Mouse (Mus musculus) hindbrain, embryonic 10.5 days (tissue): ENCODE data around the gene Zbed5. TPM values are rescaled to one million over a fixed set of nuclear protein-coding genes. Genes with fewer than 3 reads are reported as not detected.
"Not testable (repeated sequence)": the region's sequence is repeated elsewhere in the genome, so short reads cannot be mapped to it uniquely, and the experiment has no call there.

Source experiments
- DNase-seq: peaks from one replicate; pipeline ENCODE4 v3.0.0-alpha.2; 2017; ENCODE audit warnings: low spot score
- H3K27ac ChIP-seq: fragments of 300-500 bp; sonication (generic); 2 replicates; pipeline ENCODE4 v1.5.1; 2016; ENCODE audit warnings: mild to moderate bottlenecking, moderate library complexity
- H3K27me3 ChIP-seq: fragments of 300-500 bp; sonication (generic); 2 replicates; pipeline ENCODE4 v1.6.1; 2016; ENCODE audit warnings: mild to moderate bottlenecking; ENCODE audit not compliant: poor library complexity, insufficient read depth, severe bottlenecking
- H3K36me3 ChIP-seq: fragments of 300-500 bp; sonication (generic); 2 replicates; pipeline ENCODE4 v1.6.1; 2016; ENCODE audit warnings: mild to moderate bottlenecking, moderate library complexity
- H3K4me1 ChIP-seq: fragments of 300-500 bp; sonication (generic); replicated peaks from 2 replicates; pipeline ENCODE4 v1.6.1; 2016; ENCODE audit warnings: mild to moderate bottlenecking
- H3K4me3 ChIP-seq: fragments of 300-500 bp; sonication (generic); 2 replicates; pipeline ENCODE4 v1.5.1; 2016; ENCODE audit warnings: mild to moderate bottlenecking, moderate library complexity
- H3K9me3 ChIP-seq: fragments of 300-500 bp; sonication (generic); 2 replicates; pipeline ENCODE4 v1.6.1; 2016; ENCODE audit warnings: mild to moderate bottlenecking, moderate library complexity
- WGBS: fragments of 180-500 bp; shearing (Covaris S2); methylation state at CpG from one replicate; pipeline ENCODE4 v1.1.7; 2016; 5-methylcytosine and 5-hydroxymethylcytosine counted together
- polyA plus RNA-seq: library from polyadenylated mRNA; unstranded; fragments of >200 nt; fragmentation: Nextera tagmentation; extraction: Ambion mirVana; gene quantifications from 2 replicates; pipeline ENCODE4 v1.2.1, GENCODE M21; 2016

Zbed5 gene
- polyA plus RNA-seq, 1 experiment from 2014 or later, result 6.7 TPM

GRCm38 (mm10) chr5:129877731-129878455, 17.6 kb upstream of the Zbed5 start:
- Histone ChIP-seq H3K27ac (no peak overlapping the region), H3K36me3 (peaks cover 32% of the 10 kb centered on the region), H3K27me3 (no peaks in the 10 kb centered on the region), H3K4me3 (no peak overlapping the region), H3K4me1 (no peaks in the 10 kb centered on the region), H3K9me3 (no peaks in the 10 kb centered on the region)
- 75% methylated on average over 9 of the region's 9 CpGs for WGBS
- no peak for DNase-seq

GRCm38 (mm10) chr5:129878946-129879345, 16.6 kb upstream of the Zbed5 start:
- Histone ChIP-seq H3K9me3 (no peaks in the 10 kb centered on the region), H3K4me1 (no peaks in the 10 kb centered on the region), H3K27ac (no peak overlapping the region), H3K36me3 (peaks cover 40% of the 10 kb centered on the region), H3K27me3 (no peaks in the 10 kb centered on the region), H3K4me3 (no peak overlapping the region)
- peak; percentile 21 for DNase-seq
- 58% methylated on average over 2 of the region's 2 CpGs for WGBS

DNA sequence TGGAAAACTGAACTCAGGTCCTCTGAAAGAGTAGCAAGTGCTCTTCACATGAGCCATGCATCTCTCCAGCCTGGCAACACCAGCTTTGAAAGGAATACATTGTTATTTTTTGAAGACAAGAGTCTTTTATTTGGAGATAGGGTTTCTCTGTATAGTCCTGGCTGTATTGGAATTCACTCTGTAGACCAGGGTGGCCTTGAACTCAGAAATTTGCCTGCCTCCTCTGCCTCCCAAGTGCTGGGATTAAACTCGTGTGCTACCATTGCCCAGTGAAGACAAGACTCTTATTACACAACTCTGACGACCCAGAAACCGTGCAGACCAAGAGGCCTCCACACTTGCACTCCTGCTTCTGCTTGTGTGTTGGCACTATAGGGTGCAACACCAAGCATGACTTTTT, 15.6 kb upstream of the Zbed5 start:
- no peak for DNase-seq
- H3K4me3 ChIP-seq, result no peak overlapping the region
- H3K27ac ChIP-seq, result no peak overlapping the region
- no peaks in the 10 kb centered on the region for H3K9me3 ChIP-seq
- H3K4me1 ChIP-seq, result no peaks in the 10 kb centered on the region
- 65% methylated on average over 3 of the region's 3 CpGs for WGBS
- H3K27me3 ChIP-seq, result no peaks in the 10 kb centered on the region
- H3K36me3 ChIP-seq, result peaks cover 50% of the 10 kb centered on the region

- no peaks in the 10 kb centered on the region for H3K27me3 ChIP-seq
- 51% methylated on average over 10 of the region's 10 CpGs for WGBS
- peak; percentile 7 for DNase-seq
- H3K4me1 ChIP-seq, result peaks cover 14% of the 10 kb centered on the region
- H3K4me3 ChIP-seq, result peak overlapping the region; percentile 93
- H3K36me3 ChIP-seq, result peaks cover 40% of the 10 kb centered on the region
- H3K27ac ChIP-seq, result peak overlapping the region; percentile 96
- H3K9me3 ChIP-seq, result no peaks in the 10 kb centered on the region
These were observed 9.3 kb upstream of the Zbed5 start for GRCm38 (mm10) chr5:129886271-129886670.

DNA sequence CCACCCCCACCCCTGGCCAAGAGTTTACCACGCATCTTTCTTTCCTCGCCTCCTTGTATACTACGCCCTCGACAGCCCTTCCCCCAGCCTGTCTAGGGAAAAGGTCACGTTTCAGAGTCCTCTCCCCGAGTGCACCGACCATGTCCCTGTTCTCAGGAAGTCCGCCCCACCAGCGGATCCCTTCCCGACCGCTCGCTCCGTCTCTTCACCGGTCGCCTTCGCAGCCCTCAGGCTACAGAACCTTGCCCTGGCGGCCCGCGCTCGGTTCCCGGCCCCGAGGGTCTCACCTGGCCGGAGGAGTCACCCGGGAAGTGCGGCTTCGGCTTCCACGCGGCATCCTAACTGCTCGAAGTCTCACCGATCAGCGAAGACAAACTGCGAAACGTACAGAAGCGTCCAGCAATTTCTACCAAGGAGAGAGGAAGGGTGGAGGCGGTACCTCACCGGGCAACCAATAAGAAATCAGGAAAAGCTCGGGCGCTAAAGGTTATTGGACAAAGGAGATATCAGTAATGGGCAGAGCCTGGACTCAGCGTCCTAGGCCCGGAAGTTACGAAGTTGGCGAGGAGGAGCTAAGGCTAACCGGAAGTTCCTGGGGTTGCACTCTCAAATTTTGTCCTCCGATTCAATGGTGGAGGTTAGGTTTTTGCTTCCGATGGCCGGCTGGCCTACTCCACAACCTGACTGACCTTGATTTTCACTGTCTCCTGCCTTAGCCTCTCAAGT, 8.4 kb upstream of the Zbed5 start, which contains the start of gene Chchd2:
Gene Chchd2, minus strand, starts transcription at position 560 of the 726 bp plus-strand sequence.
- Histone ChIP-seq H3K4me1 (peaks cover 14% of the 10 kb centered on the region), H3K36me3 (peaks cover 31% of the 10 kb centered on the region), H3K27me3 (no peaks in the 10 kb centered on the region), H3K9me3 (no peaks in the 10 kb centered on the region), H3K27ac (peak within 1 kb of the TSS; percentile 96), H3K4me3 (peak within 1 kb of the TSS; percentile 93)
- peak; percentile 94 for DNase-seq
- WGBS, result under 1% methylated on average over 46 of the region's 46 CpGs

GRCm38 (mm10) chr5:129890390-129890789, 5.1 kb upstream of the Zbed5 start:
- not testable (repeated sequence) for H3K4me3 ChIP-seq, H3K36me3 ChIP-seq, H3K27me3 ChIP-seq, H3K27ac ChIP-seq, H3K9me3 ChIP-seq, DNase-seq
- H3K4me1 ChIP-seq, result peaks cover 15% of the 10 kb centered on the region
- 69% methylated on average over 7 of the region's 7 CpGs for WGBS

GRCm38 (mm10) chr5:129898449-129898848, 2.9 kb downstream of the Zbed5 start, which contains the start of gene Phkg1:
Phkg1 (minus strand) TSS chr5:129898549.
- H3K36me3 ChIP-seq, result peaks cover 10% of the 10 kb centered on the region
- whole genome bisulfite sequencing, result 95% methylated on average over 1 of the region's 1 CpGs

DNA sequence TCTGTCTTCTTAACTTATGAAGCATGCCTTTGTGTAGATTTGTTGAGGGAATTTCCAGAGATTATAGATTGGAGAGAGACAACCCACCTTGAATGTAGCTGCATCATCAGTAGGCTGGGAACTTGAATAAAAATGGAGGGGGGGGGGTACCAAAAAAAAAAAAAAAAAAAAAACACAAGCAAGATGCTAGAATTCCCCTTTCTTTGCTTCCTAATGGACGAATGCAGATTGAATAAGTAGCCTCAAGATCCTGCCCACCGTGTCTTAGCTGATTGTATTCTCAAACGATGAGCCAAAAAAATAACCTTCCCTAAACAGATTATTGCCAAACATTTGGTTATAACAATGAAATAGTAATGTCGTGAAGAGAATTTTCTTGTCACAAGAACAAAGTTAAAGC, 12.3 kb downstream of the Zbed5 start:
- Histone ChIP-seq H3K27me3 (peaks cover 13% of the 10 kb centered on the region), H3K27ac (peak overlapping the region; percentile 94), H3K4me3 (peak overlapping the region; percentile 75), H3K9me3 (no peaks in the 10 kb centered on the region), H3K36me3 (no peaks in the 10 kb centered on the region), H3K4me1 (peaks cover 11% of the 10 kb centered on the region)
- DNase-seq, result no peak
- 34% methylated on average over 4 of the region's 4 CpGs for WGBS

More at GRCm38 (mm10) chr5:129898449-129898848, 2.9 kb downstream of the Zbed5 start, which contains the start of gene Phkg1:
- no peaks in the 10 kb centered on the region for H3K27me3 ChIP-seq
- DNase-seq, result no peak
- no peak within 1 kb of the TSS for H3K4me3 ChIP-seq
- H3K4me1 ChIP-seq, result peaks cover 16% of the 10 kb centered on the region; the same call in 1 of the 2 replicates
- no peak within 1 kb of the TSS for H3K27ac ChIP-seq
- no peaks in the 10 kb centered on the region for H3K9me3 ChIP-seq

- DNase-seq, result peak; percentile 96
- Histone ChIP-seq H3K27ac (peak within 1 kb of the TSS; percentile 94), H3K4me3 (peak within 1 kb of the TSS; percentile 75), H3K4me1 (peaks cover 11% of the 10 kb centered on the region), H3K36me3 (no peaks in the 10 kb centered on the region), H3K27me3 (peaks cover 13% of the 10 kb centered on the region), H3K9me3 (no peaks in the 10 kb centered on the region)
- under 1% methylated on average over 63 of the region's 63 CpGs for WGBS
These were observed 12.9 kb downstream of the Zbed5 start, which contains the start of gene Nupr1l for GRCm38 (mm10) chr5:129908242-129908965. Nupr1l (plus strand) TSS chr5:129908540.

DNA sequence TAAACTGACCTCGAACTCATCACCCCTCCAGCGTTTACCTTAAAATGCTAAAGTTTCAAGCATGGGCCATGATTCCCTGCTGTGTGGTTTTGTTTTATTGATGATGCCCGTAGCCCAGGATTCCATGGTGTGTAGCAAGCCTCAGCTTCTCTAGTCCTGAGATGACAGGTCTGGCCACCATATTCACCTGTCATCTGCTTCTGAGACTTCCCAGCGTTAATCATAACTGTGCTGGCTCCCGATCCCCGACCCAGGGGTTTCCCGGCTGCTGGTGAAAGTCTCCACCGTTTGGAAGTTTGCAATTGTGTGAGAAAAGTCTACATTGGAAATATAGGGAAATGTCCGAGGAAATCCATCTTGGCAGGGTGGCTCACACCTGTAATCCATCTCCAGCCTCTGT, 13.6 kb downstream of the Zbed5 start:
- Histone ChIP-seq H3K4me3 (peak overlapping the region; percentile 75), H3K27ac (peak overlapping the region; percentile 94)

DNA sequence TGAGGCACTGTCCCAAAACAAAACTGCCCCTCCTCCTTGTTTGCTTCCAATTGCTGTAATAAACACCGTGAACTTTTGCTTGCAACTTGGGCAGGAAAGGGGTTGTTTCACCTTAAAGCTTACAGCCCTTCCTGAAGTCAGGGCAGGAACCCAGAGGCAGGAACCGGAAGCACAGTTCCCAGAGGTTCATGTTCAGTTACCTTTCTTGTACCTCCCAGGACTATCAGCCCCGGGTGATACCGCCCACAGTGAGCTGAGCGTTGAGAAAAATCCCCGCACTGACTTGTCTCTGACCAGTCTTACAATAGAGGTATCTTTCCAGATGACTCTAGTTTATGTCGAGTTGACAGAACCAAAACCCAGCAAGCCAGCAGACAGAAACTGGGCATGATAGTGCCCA, 14.1 kb downstream of the Zbed5 start:
- Histone ChIP-seq H3K27me3 (peaks cover 13% of the 10 kb centered on the region), H3K4me1 (peaks cover 11% of the 10 kb centered on the region), H3K27ac (no peak overlapping the region), H3K4me3 (peak overlapping the region; percentile 75), H3K36me3 (no peaks in the 10 kb centered on the region), H3K9me3 (no peaks in the 10 kb centered on the region)
- no peak for DNase-seq
- WGBS, result 84% methylated on average over 7 of the region's 7 CpGs

More for the DNA sequence above, 13.6 kb downstream of the Zbed5 start:
- DNase-seq, result no peak
- no peaks in the 10 kb centered on the region for H3K9me3 ChIP-seq
- H3K4me1 ChIP-seq, result peaks cover 11% of the 10 kb centered on the region
- no peaks in the 10 kb centered on the region for H3K36me3 ChIP-seq
- H3K27me3 ChIP-seq, result peaks cover 13% of the 10 kb centered on the region
- WGBS, result 74% methylated on average over 9 of the region's 9 CpGs

DNA sequence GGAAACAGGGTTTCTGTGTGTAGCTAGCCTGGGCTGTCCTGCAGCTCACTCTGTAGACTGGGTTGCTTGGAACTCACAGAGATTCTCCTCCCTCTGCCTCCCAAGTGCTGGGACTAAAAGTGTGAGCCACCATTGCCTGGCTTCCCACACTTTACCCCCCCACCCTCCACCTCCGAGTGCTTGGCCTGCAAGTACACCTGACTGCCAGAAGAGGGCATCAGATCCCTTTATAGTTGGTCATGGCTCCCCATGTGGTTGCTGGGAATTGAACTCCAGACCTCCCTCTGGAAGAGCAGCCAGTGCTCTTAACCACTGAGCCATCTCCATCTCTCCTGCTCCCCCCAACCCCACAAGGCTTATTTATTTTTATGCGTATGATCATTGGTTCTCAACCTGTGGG, 18.5 kb downstream of the Zbed5 start:
- no peak overlapping the region for H3K27ac ChIP-seq
- DNase-seq, result peak; percentile 23
- no peak overlapping the region for H3K4me3 ChIP-seq
- no peaks in the 10 kb centered on the region for H3K9me3 ChIP-seq
- peaks cover 5% of the 10 kb centered on the region for H3K4me1 ChIP-seq
- peaks cover 13% of the 10 kb centered on the region for H3K27me3 ChIP-seq
- WGBS, result 16% methylated on average over 2 of the region's 2 CpGs
- H3K36me3 ChIP-seq, result no peaks in the 10 kb centered on the region
